Mouse (Mus musculus) megakaryocyte, embryonic 14.5 days (primary cell): ENCODE data around the gene Zswim4.

Experiments used
- FLI1 ChIP-seq: IDR thresholded peaks from 2 replicates; pipeline ENCODE4 v1.6.1; 2012; ENCODE audit warnings: low read length, inconsistent platforms, mixed read lengths
- GATA1 ChIP-seq: IDR thresholded peaks from 3 replicates; pipeline ENCODE4 v1.6.1; 2012; ENCODE audit warnings: mixed read lengths, low read length, inconsistent platforms, borderline replicate concordance

GRCm38 (mm10) chr8:84185117-84185516, 51.7 kb downstream of the Zswim4 start, which contains the start of gene Nanos3:
- no peak for TF ChIP-seq GATA1
- TF ChIP-seq FLI1: no peak
